In genomic region chr2:93278181-93278975, GRCm38 (mm10) we compare ENCODE assay signal across 8 mouse cellular contexts. TPM values are rescaled to one million over a fixed set of nuclear protein-coding genes. Genes with fewer than 3 reads are reported as not detected.
A peak's percentile ranks its signal among the peaks of the same experiment; 100 is the strongest.
DNase-seq lines count a peak whose midpoint lies in the region; ATAC-seq lines count a peak whose summit lies in the region.

No protein-coding gene starts in this region.

- WGBS in embryonic facial prominence, embryonic 10.5 days = 13% methylated on average over 11 of the region's 11 CpGs
- 3% methylated on average over 11 of the region's 11 CpGs for WGBS in limb, embryonic 11.5 days

- H3K9ac ChIP-seq in limb, embryonic 11.5 days (ENCODE audit: low read length) = no peak overlapping the region

- peak overlapping the region; percentile 26; the same call in 1 of the 2 replicates for H3K4me2 ChIP-seq in limb, embryonic 11.5 days (ENCODE audit: low read depth, severe bottlenecking)

- ATAC-seq in limb, embryonic 11.5 days (ENCODE audit: insufficient number of reproducible peaks, low FRiP score, low TSS enrichment, low read depth) = peak; percentile 79

- H3K27ac ChIP-seq in embryonic facial prominence, embryonic 10.5 days (replicated peaks) = peak overlapping the region; percentile 83
- H3K27ac ChIP-seq in limb, embryonic 11.5 days (replicated peaks; ENCODE audit: low read depth, low read length) = peak overlapping the region; percentile 84

- H3K4me1 ChIP-seq in embryonic facial prominence, embryonic 10.5 days = peaks cover 83% of the 10 kb centered on the region
- H3K4me1 ChIP-seq in limb, embryonic 11.5 days (ENCODE audit: control insufficient read depth, insufficient read depth, low read length) = peaks cover 35% of the 10 kb centered on the region

- no peaks in the 10 kb centered on the region for H3K9me3 ChIP-seq in embryonic facial prominence, embryonic 10.5 days
- no peaks in the 10 kb centered on the region for H3K9me3 ChIP-seq in limb, embryonic 11.5 days (ENCODE audit: control insufficient read depth, low read length)

- intact Hi-C loops in heart, postnatal 36 days (cut with DNase I) = loop anchor here (2.0 kb wide), 1 partner anchor 54 kb away; no protein-coding TSS in a partner anchor

- no peaks in the 10 kb centered on the region for H3K27me3 ChIP-seq in embryonic facial prominence, embryonic 10.5 days (replicated peaks; ENCODE audit: low read depth, poor library complexity, severe bottlenecking)
- H3K27me3 ChIP-seq in limb, embryonic 11.5 days (ENCODE audit: control insufficient read depth, insufficient read depth, low read length) = no peaks in the 10 kb centered on the region

- H3K36me3 ChIP-seq in embryonic facial prominence, embryonic 10.5 days (replicated peaks) = no peaks in the 10 kb centered on the region
- H3K36me3 ChIP-seq in limb, embryonic 11.5 days (ENCODE audit: control insufficient read depth, insufficient read depth, low read length) = no peaks in the 10 kb centered on the region

- DNase-seq in adrenal gland, postnatal 14 days = peak; percentile 59
- DNase-seq in adrenal gland, adult 8-10 months = no peak
- peak; percentile 69 for DNase-seq in embryonic facial prominence, embryonic 10.5 days (ENCODE audit: low spot score)
- DNase-seq in heart, postnatal 36 days = peak; percentile 34 to 44
- DNase-seq in limb, embryonic 11.5 days (ENCODE audit: low spot score) = peak; percentile 66
- peak; percentile 63 for DNase-seq in retina, embryonic 14.5 days (ENCODE audit: low spot score)
- DNase-seq in layer of hippocampus, adult 18-20 months (ENCODE audit: low spot score in 2 of 2) = no peak
- no peak for DNase-seq in layer of hippocampus, postnatal 14 days (ENCODE audit: low spot score in 2 of 2)

- H3K4me3 ChIP-seq in embryonic facial prominence, embryonic 10.5 days = peak overlapping the region; percentile 26; the same call in 1 of the 2 replicates
- no peak overlapping the region for H3K4me3 ChIP-seq in limb, embryonic 11.5 days (ENCODE audit: low read depth, low read length)

RNA-seq across cellular contexts. Expression of gene Tspan18, which starts 55.9 kb away (rescaled TPM):
- 72.2 and 76.9 TPM in 2 replicates for total RNA-seq in adrenal gland, postnatal 14 days (2021)
- 10 to 100 TPM; 39.5 to 48.5 (median 45.8) TPM for total RNA-seq in adrenal gland, adult 8-10 months (2022)
- 20.7 and 25.3 TPM in 2 replicates for polyA plus RNA-seq in embryonic facial prominence, embryonic 10.5 days (2016; fragmentation: Nextera tagmentation; extraction: Ambion mirVana)
- 10 to 100 TPM; 12.4 to 16.2 TPM for total RNA-seq in heart, postnatal 36 days (2021)
- polyA plus RNA-seq in limb, embryonic 11.5 days (2014; fragmentation: Nextera tagmentation; extraction: Ambion mirVana) = 23.1 and 29.8 TPM in 2 replicates
- 10 to 100 TPM; 27.8 to 31.3 TPM for total RNA-seq in layer of hippocampus, adult 18-20 months (2021)
- total RNA-seq in layer of hippocampus, postnatal 14 days (2021) = 10 to 100 TPM; 46.6 to 52.3 TPM

Comparison
In these comparisons a context has a peak if more than half of its experiments do, and no peak if none do; other contexts are left out.
1. DNase-seq: peak in adrenal gland, postnatal 14 days (single experiment), embryonic facial prominence, embryonic 10.5 days (single experiment), heart, postnatal 36 days (2 of 2), limb, embryonic 11.5 days (single experiment) and retina, embryonic 14.5 days (single experiment); none in adrenal gland, adult 8-10 months (single experiment), layer of hippocampus, adult 18-20 months (0 of 2) and layer of hippocampus, postnatal 14 days (0 of 2).